Mouse (Mus musculus): ENCODE measurements at regions not wholly inside any gene's neighbourhood (a gene's known extent, or its start where the extent isn't known, plus 50 kb on each side); places are given as distances from the start of the nearest gene placed in this dataset.

- TF ChIP-seq CTCF (conservative IDR thresholded peaks at IDR 0.05; ENCODE audit: low read length) (no peak), NANOG (IDR thresholded peaks at IDR 0.05; ENCODE audit: borderline replicate concordance, low read length) (no peak)
These were observed 586.3 kb downstream of the Slitrk6 start for GRCm38 (mm10) chr14:110168632-110169031.

Data from E14TG2a.4 (cell line).